Mouse (Mus musculus) gastrocnemius, adult 2 months (tissue): ENCODE measurements at regions not wholly inside any gene's neighbourhood (a gene's known extent, or its start where the extent isn't known, plus 50 kb on each side); places are given as distances from the start of the nearest gene placed in this dataset.

ENCODE experiments used
- DNase-seq: peaks from one replicate; pipeline ENCODE4 v3.0.0; 2022
- H3K27ac ChIP-seq: fragments of 200-600 bp; 2 replicates; pipeline ENCODE4 v1.8.1; 2022; ENCODE audit warnings: mild to moderate bottlenecking
- H3K4me3 ChIP-seq: fragments of 200-600 bp; 2 replicates; pipeline ENCODE4 v1.8.1; 2022; ENCODE audit warnings: mild to moderate bottlenecking, moderate library complexity
- CTCF ChIP-seq: fragments of 200-600 bp; IDR thresholded peaks from 2 replicates; pipeline ENCODE4 v1.8.1; 2022; ENCODE audit warnings: antibody characterized with exemption, mild to moderate bottlenecking, moderate library complexity
- intact Hi-C: fragments of 180-260 bp; cut with DNase I; formaldehyde crosslinking; loops from one replicate; pipeline ENCODE4 v1.15.1; 2025

- Histone ChIP-seq H3K4me3 (no peak overlapping the region), H3K27ac (no peak overlapping the region)
- intact Hi-C loops = no loop called here
- DNase-seq = no peak
- TF ChIP-seq CTCF = peak; percentile 5; the same call in 1 of the 2 replicates
Observed at GRCm38 (mm10) chr2:57772315-57772714, 225.4 kb upstream of the Galnt5 start.

- no peak for TF ChIP-seq CTCF
- Histone ChIP-seq H3K27ac (no peak overlapping the region), H3K4me3 (no peak overlapping the region)
- intact Hi-C loops = no loop called here
- no peak for DNase-seq
Observed at GRCm38 (mm10) chr2:57776154-57776553, 221.5 kb upstream of the Galnt5 start.

DNA sequence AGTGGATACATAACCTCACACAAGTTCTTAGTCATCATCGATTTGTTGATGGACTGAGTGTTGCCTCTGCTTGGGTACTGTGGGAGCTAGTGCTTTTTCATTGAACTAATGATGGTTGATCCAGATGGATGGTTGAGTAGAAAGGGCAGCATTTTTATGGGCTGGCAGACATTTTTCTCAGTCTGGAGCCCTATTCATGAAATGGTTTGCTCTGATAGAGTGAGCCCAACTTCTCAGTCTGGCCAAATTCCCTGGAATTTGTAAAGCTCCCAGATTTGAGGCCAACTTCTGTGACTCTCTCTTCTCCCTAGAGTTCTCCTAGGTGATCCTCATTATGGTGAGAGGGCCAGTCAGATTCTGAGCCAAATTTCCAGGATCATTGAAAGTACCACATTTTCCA lies 216.8 kb upstream of the Galnt5 start:
- no peak overlapping the region for H3K27ac ChIP-seq
- intact Hi-C loops = no loop called here
- TF ChIP-seq CTCF = no peak
- no peak overlapping the region for H3K4me3 ChIP-seq
- no peak for DNase-seq

GRCm38 (mm10) chr2:57793519-57794296 lies 204.0 kb upstream of the Galnt5 start:
- no peak overlapping the region for H3K27ac ChIP-seq
- intact Hi-C loops = no loop called here
- no peak for TF ChIP-seq CTCF
- H3K4me3 ChIP-seq = no peak overlapping the region
- no peak for DNase-seq

DNA sequence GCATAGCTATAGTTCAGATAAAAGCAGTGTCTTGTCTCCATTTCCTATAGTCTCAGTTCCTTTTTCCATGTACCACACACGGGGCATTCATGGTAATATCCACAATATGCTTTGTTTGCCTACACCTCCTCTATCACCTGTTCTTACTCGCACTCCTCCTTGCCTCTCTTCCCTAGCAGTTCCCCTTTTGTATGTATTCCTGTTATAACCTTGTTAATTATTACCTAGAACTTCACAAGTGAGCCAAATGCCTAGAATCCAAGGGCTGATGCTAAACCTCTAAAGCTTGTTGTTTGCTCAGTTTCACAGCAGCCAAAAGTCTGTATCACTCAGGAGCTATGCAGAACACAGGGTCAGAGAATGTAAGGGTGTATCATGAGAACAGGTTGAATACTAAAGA lies 198.4 kb upstream of the Galnt5 start:
- no peak overlapping the region for H3K27ac ChIP-seq
- DNase-seq = no peak
- H3K4me3 ChIP-seq = no peak overlapping the region
- no peak for TF ChIP-seq CTCF
- intact Hi-C loops = no loop called here

DNA sequence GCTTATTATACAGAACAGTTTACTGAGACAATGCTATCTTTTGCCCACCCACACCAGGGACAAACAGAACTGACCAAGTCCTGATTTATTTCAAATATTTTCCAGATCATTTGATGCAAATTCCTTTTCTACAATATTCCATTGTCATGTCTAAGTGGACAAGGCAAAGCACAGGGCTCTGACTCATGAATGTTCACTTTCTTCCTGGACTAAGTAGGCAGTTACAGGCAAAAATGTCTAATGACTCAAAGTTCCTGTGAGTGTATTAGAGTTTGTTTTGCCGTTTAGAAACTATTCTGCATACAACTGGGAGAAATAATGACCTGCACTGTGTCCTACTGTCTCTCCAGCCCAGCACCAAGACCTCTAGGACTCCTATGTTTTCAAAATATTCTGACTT lies 189.8 kb upstream of the Galnt5 start:
- DNase-seq = no peak
- no peak overlapping the region for H3K27ac ChIP-seq
- intact Hi-C loops = no loop called here
- TF ChIP-seq CTCF = no peak
- no peak overlapping the region for H3K4me3 ChIP-seq

DNA sequence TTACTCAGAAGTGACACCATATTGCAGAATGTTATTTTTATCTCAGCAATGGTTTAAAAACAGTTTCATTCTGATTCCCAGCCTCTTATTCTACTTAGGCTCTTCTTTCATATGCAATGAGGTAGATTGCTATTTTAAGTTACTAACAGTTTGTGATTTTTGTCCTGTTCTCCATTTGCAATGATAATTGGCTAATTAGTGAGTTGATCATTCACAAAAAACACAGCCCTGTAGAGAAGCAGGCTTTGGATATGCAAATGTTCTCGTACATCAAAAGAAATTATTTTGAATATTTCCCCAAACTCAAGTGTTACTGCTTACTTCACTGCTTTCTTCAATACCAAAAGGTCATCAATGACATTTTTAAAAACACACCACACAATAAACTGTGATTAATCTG lies 184.7 kb upstream of the Galnt5 start:
- TF ChIP-seq CTCF = no peak
- H3K4me3 ChIP-seq = no peak overlapping the region
- no peak overlapping the region for H3K27ac ChIP-seq
- no peak for DNase-seq
- intact Hi-C loops = no loop called here

DNA sequence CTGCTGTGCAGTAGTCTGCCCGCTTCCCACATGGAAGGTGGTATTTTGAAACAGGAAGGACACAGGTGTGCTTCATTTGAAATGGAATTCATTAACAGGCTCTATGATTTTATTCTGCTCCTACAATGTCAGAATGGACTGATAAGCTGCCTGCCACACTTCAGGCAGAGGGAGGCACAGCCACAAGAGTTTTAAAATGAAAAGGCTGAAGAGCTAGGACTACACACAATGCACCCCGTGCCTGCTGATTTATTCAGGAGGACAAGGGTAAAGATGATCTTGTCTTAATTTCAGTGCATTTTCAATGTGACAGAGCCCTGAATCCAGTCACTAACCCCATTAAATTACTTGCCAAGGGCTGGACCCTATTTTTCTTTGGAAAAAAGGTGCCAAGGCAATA lies 177.3 kb upstream of the Galnt5 start:
- no peak for DNase-seq
- Histone ChIP-seq H3K4me3 (no peak overlapping the region), H3K27ac (no peak overlapping the region)
- TF ChIP-seq CTCF = no peak
- intact Hi-C loops = no loop called here

- no peak for DNase-seq
- Histone ChIP-seq H3K27ac (no peak overlapping the region), H3K4me3 (no peak overlapping the region)
- TF ChIP-seq CTCF = no peak
- intact Hi-C loops = no loop called here
Observed at GRCm38 (mm10) chr2:57820923-57821322, 176.8 kb upstream of the Galnt5 start.

DNA sequence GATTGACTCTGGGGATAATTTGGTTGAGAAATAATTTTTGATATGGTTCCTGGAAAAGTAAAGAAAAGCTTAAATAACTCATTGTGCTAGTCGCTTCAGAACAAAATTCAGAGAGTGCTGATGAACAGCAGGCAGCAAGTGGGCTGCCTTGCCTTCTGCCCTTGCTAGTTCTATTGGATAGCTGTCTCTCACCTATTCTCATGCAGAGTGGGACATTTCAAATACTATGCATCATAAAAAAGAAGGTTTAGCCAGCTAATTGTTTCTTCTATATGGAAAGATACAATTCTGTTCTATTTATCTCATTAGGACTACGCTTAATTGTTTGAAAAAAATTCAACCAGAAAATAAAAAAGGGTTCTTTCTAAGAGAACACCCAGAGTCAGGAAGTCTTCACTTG lies 169.4 kb upstream of the Galnt5 start:
- no peak for DNase-seq
- H3K27ac ChIP-seq = no peak overlapping the region
- H3K4me3 ChIP-seq = no peak overlapping the region
- TF ChIP-seq CTCF = no peak
- intact Hi-C loops = no loop called here

DNA sequence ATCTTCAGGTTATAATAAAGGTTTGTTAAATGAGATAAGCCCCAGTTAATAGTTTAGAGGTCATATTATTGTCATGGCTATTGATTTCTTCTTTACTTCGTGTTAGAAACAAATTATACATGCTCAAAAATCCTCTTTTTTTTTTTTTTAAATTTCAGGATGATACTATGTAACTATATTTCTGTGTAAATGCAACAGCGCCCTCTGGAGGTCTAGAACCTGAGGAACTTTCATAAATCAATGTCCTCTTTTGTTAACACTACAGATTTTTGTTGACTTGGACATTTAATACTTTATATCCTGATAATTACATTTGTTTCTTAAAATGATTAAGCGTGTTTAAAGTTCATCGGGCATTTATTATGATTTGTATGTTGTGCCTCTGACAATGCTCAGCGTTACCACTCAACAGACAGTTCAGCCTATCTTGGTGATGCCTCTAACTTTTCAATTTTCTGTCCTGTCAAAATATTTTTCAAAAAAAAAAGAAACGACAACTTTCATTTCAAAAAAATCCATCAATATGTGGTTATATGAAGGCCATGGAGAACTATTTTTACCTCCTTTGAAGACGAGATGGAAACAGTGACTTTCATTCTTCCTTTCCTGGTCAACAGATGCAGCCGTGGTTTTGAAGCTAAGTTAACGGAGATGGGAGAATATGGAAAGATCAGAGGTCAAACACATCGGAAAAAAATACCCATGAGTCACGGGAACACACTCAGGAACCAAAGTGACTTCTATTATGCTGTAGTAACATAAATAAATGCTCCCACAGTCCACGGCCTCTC lies 164.9 kb upstream of the Galnt5 start:
- Histone ChIP-seq H3K27ac (no peak overlapping the region), H3K4me3 (no peak overlapping the region)
- TF ChIP-seq CTCF = peak; percentile 71
- intact Hi-C loops = loop anchor here (10.0 kb wide), 1 partner anchor 1718 kb away; no protein-coding TSS in a partner anchor
- DNase-seq = peak; percentile 38

DNA sequence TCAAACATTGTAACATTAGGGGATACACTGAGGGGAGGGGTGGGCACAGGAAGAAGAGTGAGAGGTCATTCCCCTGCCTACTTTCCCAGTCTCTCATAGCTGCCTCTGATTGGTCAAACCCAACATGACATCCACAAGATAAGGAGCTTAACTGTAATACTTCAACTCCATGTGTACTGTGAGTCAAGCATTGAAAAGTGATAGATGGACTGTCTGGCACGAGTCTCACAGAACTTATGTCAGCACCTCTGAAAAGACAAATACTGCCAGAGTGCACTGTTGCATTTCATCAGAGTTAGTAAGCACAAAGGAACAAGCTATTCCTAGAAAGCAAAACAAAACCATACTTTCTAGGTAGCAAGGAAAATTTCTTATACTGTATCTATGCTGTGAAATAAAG lies 152.5 kb upstream of the Galnt5 start:
- no peak for DNase-seq
- TF ChIP-seq CTCF = no peak
- intact Hi-C loops = no loop called here
- H3K27ac ChIP-seq = no peak overlapping the region
- H3K4me3 ChIP-seq = no peak overlapping the region

DNA sequence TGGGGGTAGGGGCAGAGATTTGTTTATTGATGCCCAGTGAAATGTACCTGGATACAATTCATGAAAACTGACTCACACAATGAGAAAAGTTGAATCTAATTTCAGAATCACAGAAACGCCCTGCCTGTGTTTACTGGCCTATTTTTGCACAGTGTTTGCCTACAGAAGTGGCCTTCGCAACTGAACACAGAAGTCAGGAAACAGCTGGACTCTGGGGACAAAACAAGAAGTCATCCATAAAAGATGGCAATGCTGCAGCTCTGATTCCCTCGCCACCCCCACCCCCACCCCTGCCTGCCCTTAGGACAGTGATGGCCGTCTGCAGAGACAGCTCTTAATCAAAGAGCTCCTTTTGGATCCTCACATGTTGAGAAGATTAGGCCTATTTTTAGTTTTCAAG lies 150.0 kb upstream of the Galnt5 start:
- intact Hi-C loops = no loop called here
- no peak for TF ChIP-seq CTCF
- Histone ChIP-seq H3K4me3 (no peak overlapping the region), H3K27ac (peak overlapping the region; percentile 55)
- DNase-seq = no peak
